8 mouse cellular contexts compared by ENCODE assay signal in the genomic region with DNA sequence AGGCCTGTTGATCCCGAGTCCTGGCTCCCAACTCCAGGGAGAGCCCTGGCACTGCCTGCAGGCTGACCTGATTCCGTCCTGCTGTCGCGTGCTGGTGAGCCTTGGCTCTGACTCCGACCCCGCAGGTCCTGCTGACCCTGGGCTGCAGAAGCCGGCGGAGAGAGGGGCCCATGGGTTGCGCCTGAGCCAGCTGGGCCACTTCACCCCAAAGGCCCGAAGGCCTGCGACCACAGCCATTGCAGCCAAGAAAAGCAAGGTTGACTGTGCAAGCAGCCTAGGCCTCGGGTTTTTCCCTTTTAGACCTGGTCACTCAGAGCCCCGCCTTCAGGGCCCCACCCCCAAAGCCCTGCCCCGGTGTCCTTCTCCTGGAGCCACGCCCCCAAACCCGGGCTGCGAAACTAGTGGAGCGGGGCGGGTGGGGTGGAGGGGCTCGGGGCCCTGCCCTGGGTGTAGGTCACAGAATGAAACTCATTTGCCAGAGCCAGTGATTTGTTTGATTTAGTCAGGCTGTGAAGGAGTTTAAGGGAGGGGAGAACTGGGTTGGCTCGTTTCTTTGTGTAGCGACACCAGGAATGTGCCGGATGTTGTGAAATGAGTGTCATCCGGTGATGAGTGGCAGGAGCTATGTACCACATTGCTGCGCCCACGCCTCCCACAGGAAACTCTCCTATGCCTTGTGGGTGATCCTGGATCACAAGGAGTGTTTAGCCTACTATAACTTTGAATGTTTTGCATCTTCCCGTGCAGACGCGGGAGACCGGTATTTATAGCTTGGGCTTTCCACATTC. TPM values are rescaled to one million over a fixed set of nuclear protein-coding genes. Genes with fewer than 3 reads are reported as not detected.
DNase-seq lines count a peak whose midpoint lies in the region; ATAC-seq and TF ChIP-seq lines count a peak whose summit lies in the region.

A gene (minus strand): TSS at position 310 of the 788 bp plus-strand sequence.

- H3K9ac ChIP-seq in hindbrain, embryonic 15.5 days = peak within 1 kb of the TSS; percentile 48

- H3K27me3 ChIP-seq in hindbrain, embryonic 15.5 days = no peaks in the 10 kb centered on the region

- peak; percentile 82 for ATAC-seq in hindbrain, embryonic 15.5 days (ENCODE audit: low FRiP score, low read depth)
- peak; percentile 81 for ATAC-seq in megakaryocyte, adult 5-6 weeks (ENCODE audit: poor library complexity, severe bottlenecking)

- peak within 1 kb of the TSS; percentile 70 for H3K4me2 ChIP-seq in hindbrain, embryonic 15.5 days

- H3K4me3 ChIP-seq in hindbrain, embryonic 15.5 days = peak within 1 kb of the TSS; percentile 43
- peak within 1 kb of the TSS; percentile 45 for H3K4me3 ChIP-seq in left cerebral cortex, adult 2 months

- peak within 1 kb of the TSS; percentile 72 for H3K27ac ChIP-seq in hindbrain, embryonic 15.5 days (replicated peaks)
- peak within 1 kb of the TSS; percentile 45; the same call in 1 of the 2 replicates for H3K27ac ChIP-seq in left cerebral cortex, adult 2 months

- peak; percentile 92 for DNase-seq in ZHBTc4 (ENCODE audit: low read depth, low spot score)
- DNase-seq in cerebellum, postnatal 4 days (ENCODE audit: low spot score in 2 of 2) = peak; percentile 39 to 72
- peak; percentile 84 for DNase-seq in gastrocnemius, adult 18-20 months (ENCODE audit: low spot score)
- DNase-seq in left cerebral cortex, adult 2 months (ENCODE audit: extremely low spot score in 1 of 2, low spot score in 2 of 2) = peak; percentile 56 to 65
- DNase-seq in right cerebral cortex, adult 18-20 months = peak; percentile 68
- peak; percentile 69 for DNase-seq in urinary bladder, adult 2 months (ENCODE audit: low spot score)

- H3K36me3 ChIP-seq in hindbrain, embryonic 15.5 days = no peaks in the 10 kb centered on the region

- TF ChIP-seq CTCF in left cerebral cortex, adult 2 months (IDR thresholded peaks at IDR 0.05) = no peak

- WGBS in hindbrain, embryonic 15.5 days = 1% methylated on average over 30 of the region's 30 CpGs

- H3K4me1 ChIP-seq in hindbrain, embryonic 15.5 days (replicated peaks) = peaks cover 13% of the 10 kb centered on the region

- intact Hi-C loops in left cerebral cortex, adult 2 months (cut with DNase I) = no loop called here

- no peaks in the 10 kb centered on the region for H3K9me3 ChIP-seq in hindbrain, embryonic 15.5 days

RNA-seq across cellular contexts. Expression of the gene that starts here (rescaled TPM):
- total RNA-seq in gastrocnemius, adult 18-20 months (2021) = 1 to 10 TPM; 5.2 to 5.8 TPM
- 1.3 and 1.4 TPM in 2 replicates for polyA plus RNA-seq in hindbrain, embryonic 15.5 days (2015; fragmentation: Nextera tagmentation; extraction: Ambion mirVana)
- 1 to 10 TPM; 1.1 to 1.5 TPM for total RNA-seq in left cerebral cortex, adult 2 months (2021)
- 0.18 and 1.2 TPM in 2 replicates for total RNA-seq in megakaryocyte, adult 5-6 weeks (2015)
- not detected in 2 replicates for total RNA-seq in megakaryocyte, adult 5-6 weeks (2017)
- polyA plus RNA-seq in urinary bladder, adult 2 months (2012; rRNA removed) = 12.0 and 12.8 TPM in 2 replicates

Comparison
In these comparisons a context has a peak if more than half of its experiments do, and no peak if none do; other contexts are left out.
1. Peak in every context shown above with its lines: DNase-seq, ATAC-seq, H3K4me3 ChIP-seq and H3K27ac ChIP-seq.